Mouse (Mus musculus): ENCODE data around the gene Gpr89.
A peak's percentile ranks its signal among the peaks of the same experiment; 100 is the strongest.

Gene Gpr89

DNA sequence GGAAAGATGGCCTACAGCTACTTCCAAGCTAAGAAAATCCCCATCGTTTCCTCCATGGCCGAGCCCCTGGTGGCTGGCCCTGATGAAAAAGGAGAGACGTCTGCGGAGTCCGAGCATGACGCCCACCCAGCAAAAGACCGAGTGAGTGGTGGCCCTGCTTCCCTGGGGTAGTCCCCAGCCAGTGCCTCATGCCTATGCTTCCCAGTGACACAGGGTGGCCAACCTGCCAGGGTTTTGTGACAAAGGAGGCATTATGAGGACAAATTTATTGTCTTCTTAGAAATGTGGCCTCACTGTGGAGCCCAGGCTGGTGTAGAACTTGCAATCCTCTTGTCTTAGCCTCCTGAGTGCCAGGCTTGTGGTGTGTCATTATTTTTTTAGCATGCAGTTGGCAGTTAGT lies 36.1 kb downstream of the Gpr89 start:
- no peak for DNase-seq (ENCODE audit: low spot score)

DNA sequence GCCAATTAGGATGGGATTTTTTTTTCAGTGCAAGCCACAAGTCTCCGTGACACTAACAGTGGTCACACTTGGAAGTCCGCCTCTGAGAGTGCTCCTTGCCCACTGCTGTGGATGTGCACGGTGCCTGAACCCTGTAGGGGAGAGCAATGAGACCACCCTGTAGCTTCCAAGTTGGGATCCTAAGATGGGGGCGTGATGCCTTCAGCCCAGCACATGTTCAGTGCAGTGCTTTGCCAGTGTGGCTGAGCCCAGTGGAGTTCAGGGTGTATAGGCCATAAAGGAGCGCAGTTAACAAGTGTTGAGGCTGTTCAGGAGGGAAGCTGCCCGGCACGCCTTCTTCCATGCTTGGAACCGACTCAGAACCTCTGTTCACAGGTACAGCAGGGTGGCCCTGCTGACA lies 36.6 kb downstream of the Gpr89 start:
- DNase-seq (ENCODE audit: low spot score) = no peak

DNA sequence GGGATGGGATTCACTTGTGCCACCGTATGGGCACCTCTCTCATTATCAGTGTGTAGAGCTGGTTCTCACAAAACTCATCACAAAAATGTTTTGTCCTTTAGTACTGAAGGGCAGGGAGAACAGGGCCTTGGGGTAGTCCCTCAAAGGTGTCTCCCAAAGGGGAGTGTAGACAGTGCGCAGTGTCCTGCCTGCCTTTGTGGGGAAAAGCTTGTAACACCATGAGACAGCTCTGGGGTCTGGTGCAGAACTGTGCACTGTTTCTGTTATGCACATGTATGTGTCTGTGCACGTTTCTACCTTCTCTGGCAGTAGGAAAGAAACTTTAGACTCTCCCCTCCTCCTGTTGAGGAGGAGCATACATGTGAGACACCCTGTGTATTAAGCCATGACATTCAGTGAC lies 37.3 kb downstream of the Gpr89 start:
- no peak for DNase-seq (ENCODE audit: low spot score)

DNA sequence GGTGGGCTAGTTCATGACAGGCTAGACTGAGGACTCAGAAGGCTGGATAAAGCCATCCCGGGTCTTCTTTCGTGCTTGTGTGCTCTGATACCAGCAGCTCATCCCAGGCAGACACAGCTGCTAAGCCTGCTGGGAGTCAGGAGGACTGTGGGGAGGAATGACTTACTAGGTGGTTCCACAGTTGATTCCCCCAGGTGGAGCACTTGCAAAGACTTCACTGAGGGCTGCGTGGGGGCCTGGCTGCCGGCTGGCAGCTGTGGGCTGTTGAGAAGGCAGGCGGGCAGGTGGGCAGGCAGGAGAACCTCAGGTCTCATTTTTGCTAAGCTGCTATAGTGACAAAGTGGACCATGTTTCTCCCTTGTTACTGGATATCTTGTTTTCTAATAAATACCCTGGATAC lies 44.6 kb downstream of the Gpr89 start:
- no peak for DNase-seq (ENCODE audit: low spot score)

DNA sequence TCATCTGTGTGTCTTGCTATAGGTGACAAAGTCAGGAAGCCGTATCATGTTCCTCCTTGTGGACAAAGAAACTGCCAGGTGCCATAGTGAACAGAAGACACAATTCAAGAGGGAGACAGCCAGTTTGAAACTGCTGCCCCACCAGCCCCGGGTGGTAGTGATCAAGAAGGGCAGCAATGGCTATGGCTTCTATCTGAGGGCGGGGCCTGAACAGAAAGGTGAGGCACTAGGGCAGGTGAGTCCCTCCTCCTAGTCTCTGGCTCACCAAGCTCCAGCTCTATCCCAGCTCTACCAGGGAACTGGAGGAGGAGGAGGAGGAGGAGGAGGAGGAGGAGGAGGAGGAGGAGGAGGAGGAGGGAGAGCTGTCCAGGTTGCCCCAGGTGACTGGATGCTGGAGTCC lies 49.3 kb downstream of the Gpr89 start:
- no peak for DNase-seq (ENCODE audit: low spot score)

DNA sequence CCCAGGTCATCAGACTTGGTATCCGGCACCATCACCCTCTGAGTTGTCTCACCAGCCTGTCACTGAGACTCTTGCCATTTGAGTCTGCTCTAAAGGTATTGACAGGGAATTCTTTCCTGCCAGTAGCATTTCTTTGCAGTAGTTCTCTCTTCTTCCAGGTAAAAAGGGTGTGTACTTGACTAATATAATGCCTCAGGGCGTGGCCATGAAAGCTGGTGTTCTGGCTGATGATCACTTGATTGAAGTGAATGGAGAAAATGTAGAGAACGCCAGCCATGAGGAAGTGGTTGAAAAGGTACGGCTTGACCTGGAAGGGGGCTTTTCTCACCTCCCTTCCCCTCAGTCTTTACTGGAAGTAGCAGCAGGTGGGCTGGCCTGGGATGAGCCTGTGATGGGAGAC lies 50.8 kb downstream of the Gpr89 start:
- DNase-seq (ENCODE audit: low spot score) = no peak

DNA sequence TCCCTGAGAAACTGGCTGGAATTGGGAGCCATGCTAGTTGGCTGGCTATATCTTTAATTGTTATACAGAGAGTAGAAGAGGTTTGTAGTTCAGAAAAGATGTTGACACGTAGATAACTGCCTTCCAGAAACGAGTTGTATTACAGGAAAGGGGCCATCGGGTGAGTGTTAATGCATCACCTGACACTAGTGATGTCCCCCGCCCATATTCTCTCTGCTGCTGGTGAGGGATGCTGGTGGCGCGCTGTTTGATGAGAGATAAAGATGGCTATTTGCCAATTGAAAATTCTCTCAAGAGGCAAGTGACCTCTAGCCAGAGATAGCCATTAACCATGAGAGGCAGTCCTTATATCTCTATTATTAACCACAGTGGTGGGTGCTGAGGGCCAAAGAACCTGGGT lies 52.6 kb downstream of the Gpr89 start:
- DNase-seq (ENCODE audit: low spot score) = no peak

DNA sequence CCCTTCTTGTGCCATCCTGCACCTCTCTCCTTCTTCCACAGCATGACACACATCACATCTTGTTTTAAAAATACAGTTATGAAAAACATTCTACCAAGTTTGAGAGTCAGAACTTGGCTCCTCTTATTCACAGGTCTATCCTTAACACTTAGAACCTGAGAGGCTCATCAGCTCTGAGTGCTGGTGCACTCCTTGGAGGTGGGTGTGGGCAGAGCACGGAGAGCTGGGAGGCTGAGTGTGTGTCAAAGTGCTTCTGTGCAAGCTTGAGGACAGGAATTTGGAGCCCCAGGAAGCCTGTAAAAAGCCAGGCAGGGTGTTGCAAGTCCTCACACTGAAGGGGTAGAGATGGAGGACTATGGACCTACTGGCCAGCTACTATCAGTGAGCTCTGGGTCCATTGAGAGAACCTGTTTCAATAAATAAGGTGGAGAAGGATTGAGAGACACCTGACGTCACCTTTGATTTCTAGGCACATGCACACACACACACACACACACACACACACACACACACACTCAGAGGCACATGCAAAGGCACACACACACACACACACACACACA lies 55.9 kb downstream of the Gpr89 start:
- no peak for DNase-seq (ENCODE audit: low spot score)

DNA sequence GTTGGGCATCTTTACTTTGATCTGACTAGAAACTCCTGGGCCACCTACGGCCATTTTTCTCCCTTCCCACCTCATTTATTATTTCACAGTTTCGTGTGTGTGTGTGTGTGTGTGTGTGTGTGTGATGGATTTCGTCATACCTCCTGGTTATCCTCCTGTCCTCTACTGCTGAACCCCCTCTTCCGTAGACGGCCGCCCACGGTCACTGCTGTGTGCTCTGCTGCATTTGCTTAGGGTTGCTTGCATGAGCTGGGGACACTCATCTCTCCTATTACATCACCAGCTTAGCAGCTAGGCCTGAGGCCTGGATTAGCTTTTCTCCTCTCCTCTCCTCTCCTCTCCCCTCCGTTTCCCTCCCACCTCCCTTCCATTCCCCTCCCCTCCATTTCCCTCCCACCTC lies 56.7 kb downstream of the Gpr89 start:
- no peak for DNase-seq (ENCODE audit: low spot score)

DNA sequence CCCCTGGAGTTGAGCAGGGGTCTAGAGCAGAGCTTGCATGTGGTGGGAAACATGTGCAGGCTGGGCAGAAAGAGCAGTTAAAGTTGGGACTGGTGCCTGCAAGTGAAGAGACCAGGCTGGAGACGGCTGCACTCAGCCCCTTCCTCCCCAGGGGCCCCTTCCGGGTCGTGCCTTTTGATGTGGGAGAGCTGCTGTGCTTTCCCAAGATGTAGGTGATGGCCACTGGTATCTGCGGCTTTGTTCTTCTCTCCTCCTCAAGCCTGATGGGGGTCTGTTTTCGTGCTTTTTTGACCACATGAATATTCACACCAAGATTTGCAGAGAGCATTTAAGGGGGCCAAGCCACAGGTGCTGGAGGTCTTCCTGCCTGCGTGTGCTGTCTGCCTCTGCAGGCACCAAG lies 57.5 kb downstream of the Gpr89 start:
- DNase-seq (ENCODE audit: low spot score) = no peak

DNA sequence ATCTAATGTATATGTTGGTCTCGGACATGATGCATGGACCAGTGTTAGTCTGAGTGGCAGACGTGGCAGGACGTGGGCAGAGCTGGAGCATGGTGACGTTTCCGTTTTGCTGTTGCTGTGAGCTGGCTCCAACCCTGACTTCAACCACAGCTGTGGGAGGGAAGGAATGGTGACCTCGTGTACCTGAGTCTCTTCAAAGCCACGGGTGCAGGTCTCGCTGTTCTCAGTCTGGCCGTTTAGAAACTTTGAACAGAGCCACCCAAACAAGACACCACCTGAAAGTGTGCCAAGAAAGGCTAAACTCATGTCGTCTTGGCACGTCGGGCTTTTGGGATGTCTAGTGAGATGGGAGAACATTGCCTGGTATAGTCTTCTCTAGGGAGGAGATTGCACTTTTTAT lies 58.2 kb downstream of the Gpr89 start:
- no peak for DNase-seq (ENCODE audit: low spot score)

DNA sequence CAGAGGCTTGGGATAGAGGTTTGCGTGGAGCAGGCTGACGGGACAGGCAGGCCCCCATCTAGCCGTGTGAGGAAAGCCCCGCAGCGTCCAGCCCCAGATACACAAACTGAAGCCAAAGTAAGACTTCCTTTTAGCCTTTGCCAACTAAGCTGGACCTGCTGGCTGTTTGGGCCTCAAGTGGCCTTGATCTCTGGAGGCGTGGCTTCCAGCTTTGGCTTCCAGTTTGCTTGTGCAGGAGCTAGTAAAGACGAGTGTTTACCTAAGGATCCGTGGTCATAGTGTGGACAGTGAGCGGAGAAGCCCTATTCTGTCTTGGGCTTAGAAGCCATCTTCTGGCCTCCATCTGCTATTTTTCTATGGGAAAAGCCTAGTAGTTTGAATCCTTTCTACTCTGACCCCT lies 59.3 kb downstream of the Gpr89 start:
- DNase-seq (ENCODE audit: low spot score) = peak; percentile 10

DNA sequence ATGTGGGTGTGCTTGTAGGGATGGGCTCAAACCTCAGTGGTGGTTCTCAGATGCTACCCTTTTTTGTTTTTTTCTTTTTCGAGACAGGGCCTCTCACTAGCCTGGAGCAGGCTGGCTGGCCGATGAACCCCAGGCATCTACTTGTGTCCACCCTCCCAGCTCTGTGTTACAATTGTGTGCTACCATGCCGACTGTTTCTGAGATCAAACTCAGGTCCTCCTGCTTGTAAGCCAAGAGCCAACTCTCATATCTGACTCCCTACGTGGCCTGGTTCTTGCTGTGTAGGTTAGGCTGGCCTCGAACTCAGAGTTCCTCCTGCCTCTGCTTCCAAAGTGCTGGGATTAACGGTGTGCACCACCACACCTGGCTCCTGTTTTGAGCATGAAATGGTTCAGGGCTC lies 60.0 kb downstream of the Gpr89 start:
- no peak for DNase-seq (ENCODE audit: low spot score)

DNA sequence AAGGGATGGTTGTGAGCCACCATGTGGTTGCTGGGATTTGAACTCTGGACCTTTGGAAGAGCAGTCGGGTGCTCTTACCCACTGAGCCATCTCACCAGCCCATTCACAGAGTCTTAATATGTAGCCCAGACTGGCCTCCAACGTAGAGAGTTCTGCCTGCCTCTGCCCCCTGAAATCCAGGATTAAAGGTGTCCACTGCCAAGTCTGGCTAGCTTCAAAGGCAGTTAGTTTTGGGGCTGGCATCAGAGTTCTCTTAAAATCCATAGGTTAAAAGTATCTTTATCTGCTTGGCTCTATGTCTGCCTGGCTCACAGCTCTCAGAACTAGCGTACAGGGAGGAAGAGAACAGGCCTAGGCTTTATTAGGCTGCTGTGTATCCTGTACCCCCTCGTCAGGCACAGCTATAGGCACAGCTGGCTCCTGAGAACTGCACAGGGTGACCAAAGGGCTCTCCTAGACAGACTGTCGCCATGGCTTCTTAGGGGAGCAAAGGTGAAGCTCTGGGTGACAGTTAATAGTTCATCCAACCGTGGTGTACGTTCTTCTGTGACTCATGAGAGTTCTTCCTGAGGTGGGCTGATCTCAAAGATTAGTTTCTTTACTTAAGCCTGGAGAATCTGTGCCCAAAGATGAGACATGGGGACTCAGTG lies 66.0 kb downstream of the Gpr89 start:
- no peak for DNase-seq (ENCODE audit: low spot score)

DNA sequence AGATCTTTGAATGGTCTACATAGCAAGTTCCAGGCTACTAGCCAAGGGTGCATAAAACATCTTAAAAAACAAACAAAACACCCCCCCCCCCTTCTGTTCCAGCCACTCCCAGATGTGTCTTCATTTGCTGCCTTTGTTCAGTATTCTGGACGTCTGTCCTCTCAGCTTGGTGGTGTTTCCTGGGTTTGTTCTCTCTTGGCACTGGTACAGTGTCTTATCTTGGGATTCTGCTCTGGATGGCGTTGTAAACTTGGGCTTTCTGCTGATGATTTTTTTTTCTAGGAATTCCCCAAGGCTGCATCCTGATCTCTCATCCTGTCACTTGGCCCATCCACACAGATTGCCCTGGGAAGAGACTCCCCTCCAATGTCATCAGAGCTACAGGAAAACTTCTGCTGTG lies 68.7 kb downstream of the Gpr89 start:
- peak; percentile 26 for DNase-seq (ENCODE audit: low spot score)

DNA sequence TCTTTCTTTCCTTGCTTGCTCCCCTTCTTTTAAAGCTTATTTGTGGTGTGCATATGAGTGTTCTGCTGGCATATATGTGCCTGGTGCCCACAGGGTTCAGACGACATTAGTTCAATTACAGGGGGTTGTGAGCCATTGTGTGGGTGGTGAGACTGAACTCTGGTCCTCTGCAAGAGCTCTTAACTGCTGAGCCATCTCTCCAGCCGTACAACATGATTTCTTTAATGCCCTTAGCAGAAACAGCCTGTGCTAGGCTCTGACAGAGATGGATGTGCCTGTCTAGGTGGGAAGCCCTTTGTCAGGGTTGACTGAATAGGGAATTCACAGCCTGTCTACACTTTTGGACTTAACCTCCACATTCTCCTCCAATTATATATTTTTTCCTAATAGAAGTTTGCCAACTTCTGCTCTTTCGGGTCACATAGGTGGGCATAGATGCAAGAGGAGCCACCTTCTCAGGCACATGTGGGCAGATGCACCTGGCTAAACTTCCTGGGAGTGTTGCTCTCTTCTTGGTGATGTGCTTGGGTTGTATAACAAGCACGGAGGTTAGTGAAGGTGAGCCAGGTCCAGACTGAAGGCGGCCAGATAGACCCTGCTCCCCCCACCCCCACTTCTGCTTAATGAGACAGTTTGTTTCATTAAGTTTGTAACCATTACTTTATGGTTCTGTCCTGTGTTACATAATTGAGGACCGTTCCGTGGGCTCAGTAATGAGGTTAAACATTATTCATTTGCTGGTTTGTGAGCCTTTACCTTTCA lies 70.4 kb downstream of the Gpr89 start:
- DNase-seq (ENCODE audit: low spot score) = no peak

DNA sequence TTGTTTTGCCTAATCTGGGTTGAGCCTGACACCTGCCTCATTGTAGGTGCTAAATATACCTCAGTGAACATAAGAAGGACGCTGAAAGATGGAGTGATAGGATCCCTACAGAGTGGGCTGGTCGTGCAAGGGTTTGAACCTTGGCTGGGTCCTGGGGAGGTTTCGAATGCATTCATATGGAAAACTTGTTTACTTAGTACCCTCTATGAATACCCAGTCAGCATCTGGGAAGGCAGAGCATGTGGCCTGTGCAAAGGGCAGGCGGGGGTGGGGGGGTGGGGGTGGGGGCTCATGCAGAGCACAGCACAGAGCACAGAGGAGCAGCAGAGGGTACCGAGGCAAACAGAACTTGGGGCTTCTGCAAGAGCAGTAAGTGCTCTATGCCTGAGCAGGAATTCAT lies 72.2 kb downstream of the Gpr89 start:
- DNase-seq (ENCODE audit: low spot score) = no peak

DNA sequence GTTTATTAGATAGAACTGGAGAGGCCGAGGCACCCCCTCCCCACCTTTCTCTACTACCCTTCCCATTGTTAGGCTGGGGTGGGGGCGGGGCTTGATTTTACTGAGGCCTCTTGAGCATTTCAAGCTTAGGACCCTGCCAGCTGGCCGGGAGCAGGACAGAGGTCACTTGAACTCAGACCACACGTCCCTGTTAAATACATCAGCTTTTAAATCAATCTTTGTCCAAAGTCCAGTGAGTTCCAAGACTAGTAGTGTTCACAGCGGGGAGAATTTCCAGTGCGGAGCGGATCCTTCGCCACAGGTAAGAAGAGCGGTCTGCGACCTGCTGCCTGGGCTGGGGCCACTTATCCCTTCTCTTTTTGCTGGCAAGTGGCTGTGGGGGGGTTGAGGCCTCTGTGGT lies 75.3 kb downstream of the Gpr89 start:
- DNase-seq (ENCODE audit: low spot score) = no peak

DNA sequence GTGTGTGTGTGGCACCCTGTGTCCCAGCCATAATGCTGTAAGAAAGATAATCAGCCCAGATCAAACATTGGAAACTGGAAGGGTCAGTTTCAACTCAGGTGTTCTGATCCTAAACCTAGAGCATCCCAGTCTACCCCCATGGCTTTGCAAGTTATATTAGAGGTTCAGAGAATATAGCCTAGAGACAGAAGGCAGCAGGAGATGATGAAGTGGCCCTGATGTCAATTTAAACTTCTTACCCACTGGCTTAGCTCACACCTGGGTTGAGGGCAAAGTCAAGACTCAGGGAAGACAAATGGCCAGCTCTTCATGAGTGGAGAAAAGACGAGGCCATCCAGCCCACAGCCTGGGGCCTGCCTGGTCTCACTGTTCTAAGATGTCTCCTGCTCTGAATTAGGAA lies 76.2 kb downstream of the Gpr89 start, which contains the start of the genes Pdzk1 and Cd160:
Gene Pdzk1, plus strand, starts transcription at position 301 of the 400 bp plus-strand sequence.
Gene Cd160, minus strand, starts transcription at position 368 of the 400 bp plus-strand sequence.
- no peak for DNase-seq (ENCODE audit: low spot score)

DNA sequence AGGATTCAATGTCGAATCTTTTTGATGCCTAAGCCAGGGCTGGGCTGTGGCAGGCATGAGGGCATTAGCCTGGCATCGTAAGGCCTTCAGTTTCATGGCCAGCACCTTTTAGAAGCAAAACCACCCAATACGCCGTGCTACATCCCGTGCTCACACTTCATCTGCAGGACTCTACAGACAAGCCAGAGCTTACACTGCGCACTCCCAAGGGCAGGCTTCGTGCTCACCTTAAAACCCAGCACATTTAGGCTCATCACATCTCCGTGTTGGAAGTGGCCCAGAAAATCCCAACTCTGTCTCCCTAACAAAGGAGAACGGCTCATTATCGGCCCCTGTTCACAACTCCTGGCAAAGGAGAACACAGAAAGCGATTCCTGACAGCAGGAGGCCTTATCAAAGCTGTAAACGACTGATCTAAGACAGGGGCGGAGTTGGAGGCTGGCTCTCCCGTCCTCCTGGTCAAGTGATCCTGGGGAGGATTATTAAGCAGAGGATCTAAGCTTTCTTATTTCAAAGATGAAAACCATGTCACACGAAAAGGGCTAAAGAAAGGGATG lies 76.8 kb downstream of the Gpr89 start:
- DNase-seq (ENCODE audit: low spot score) = no peak

DNA sequence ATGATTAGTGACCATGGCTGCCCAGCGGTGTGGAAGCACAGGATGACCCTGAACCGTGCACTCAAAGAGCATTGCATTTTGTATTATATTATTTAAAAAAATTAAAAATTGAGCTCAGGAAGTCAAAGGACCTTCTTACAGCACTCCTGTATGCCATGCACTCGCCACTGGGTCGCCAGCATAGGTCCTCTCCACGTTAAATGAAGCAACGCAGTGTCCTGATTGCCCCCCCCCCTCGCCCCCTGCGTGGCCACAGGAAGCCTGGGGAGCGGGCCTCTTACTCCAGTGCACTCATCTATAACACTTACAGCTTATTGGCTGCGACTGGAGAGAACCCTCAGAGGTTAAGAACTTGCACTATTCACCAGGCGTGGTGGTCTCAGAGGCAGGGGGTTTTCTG lies 79.9 kb downstream of the Gpr89 start:
- DNase-seq (ENCODE audit: low spot score) = no peak

DNA sequence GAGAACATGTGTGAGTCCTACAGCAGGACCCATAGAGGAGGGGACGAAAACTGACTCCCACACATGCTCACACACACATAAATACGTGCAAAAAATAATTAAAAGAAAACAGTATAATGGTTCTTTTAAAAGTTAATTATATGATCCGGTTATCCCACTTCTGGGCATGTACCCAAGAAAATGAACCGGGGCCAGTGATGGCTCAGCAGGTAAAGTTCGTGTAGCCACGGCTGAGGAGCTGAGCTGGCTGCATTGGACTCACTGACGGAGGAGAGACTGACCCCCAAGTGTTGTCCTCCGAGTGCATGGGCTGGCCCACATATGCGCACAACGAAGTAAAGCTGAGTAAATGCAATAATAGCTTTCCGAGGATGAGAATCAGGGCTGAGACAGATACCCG lies 80.5 kb downstream of the Gpr89 start:
- no peak for DNase-seq (ENCODE audit: low spot score)

DNA sequence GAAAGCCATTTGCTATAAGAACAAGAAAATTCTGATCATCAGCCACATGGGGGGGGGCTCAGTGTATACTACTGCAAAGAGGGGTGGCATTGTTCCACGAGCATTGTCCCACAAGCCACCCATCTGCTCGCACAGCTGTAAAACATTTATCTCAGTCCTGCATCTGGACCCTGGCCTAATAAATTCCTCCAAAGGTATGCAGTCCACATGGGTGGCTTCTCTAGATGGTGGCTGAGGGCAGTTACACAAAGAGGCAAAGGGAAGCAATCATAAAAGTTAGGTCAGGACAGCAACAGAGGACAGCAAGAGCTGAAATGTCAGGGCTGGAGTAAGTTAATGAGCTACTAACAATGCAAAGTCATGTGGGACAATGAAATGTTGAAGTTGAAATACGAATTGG lies 81.4 kb downstream of the Gpr89 start:
- no peak for DNase-seq (ENCODE audit: low spot score)

Data from lung, postnatal 25 days (tissue).